Mouse (Mus musculus) intestine, embryonic 16.5 days (tissue): ENCODE results near the gene Gpr135. TPM values are rescaled to one million over a fixed set of nuclear protein-coding genes. Genes with fewer than 3 reads are reported as not detected.

Experiments
- ATAC-seq: fragments of 200-750 bp; cut with Nextera tagmentation; 2 replicates; pipeline ENCODE4 v1.8.0; 2017; ENCODE audit warnings: moderate TSS enrichment, moderate library complexity
- H3K27ac ChIP-seq: fragments of 300-500 bp; sonication (generic); 2 replicates; pipeline ENCODE4 v1.5.1; 2014; ENCODE audit warnings: mild to moderate bottlenecking, low read length
- H3K27me3 ChIP-seq: fragments of 300-500 bp; sonication (generic); replicated peaks from 2 replicates; pipeline ENCODE4 v1.6.1; 2014; ENCODE audit warnings: low read length, control low read depth, mixed read lengths; ENCODE audit not compliant: control insufficient read depth, insufficient read depth
- H3K36me3 ChIP-seq: fragments of 300-500 bp; sonication (generic); 2 replicates; pipeline ENCODE4 v1.6.1; 2014; ENCODE audit warnings: low read length, control low read depth; ENCODE audit not compliant: control insufficient read depth, insufficient read depth
- H3K4me1 ChIP-seq: fragments of 300-500 bp; sonication (generic); 2 replicates; pipeline ENCODE4 v1.6.1; 2014; ENCODE audit warnings: low read length, control low read depth, mixed read lengths; ENCODE audit not compliant: control insufficient read depth, insufficient read depth
- H3K4me2 ChIP-seq: fragments of 300-500 bp; sonication (generic); 2 replicates; pipeline ENCODE4 v1.6.1; 2014; ENCODE audit warnings: low read depth, low read length, control low read depth
- H3K4me3 ChIP-seq: fragments of 300-500 bp; sonication (generic); 2 replicates; pipeline ENCODE4 v1.5.1; 2014; ENCODE audit warnings: mild to moderate bottlenecking, low read length
- H3K9ac ChIP-seq: fragments of 300-500 bp; sonication (generic); 2 replicates; pipeline ENCODE4 v1.6.1; 2014; ENCODE audit warnings: low read depth, low read length
- H3K9me3 ChIP-seq: fragments of 300-500 bp; sonication (generic); 2 replicates; pipeline ENCODE4 v1.6.1; 2016; ENCODE audit warnings: low read length, control low read depth; ENCODE audit not compliant: control insufficient read depth
- WGBS: fragments of 180-500 bp; shearing (Covaris S2); extraction: QIAGEN DNeasy Blood & Tissue Kit; methylation state at CpG from one replicate; pipeline ENCODE4 v1.1.7; 2014; 5-methylcytosine and 5-hydroxymethylcytosine counted together
- polyA plus RNA-seq: library from polyadenylated mRNA; unstranded; fragments of >200 nt; fragmentation: Nextera tagmentation; extraction: Ambion mirVana; gene quantifications from 2 replicates; pipeline ENCODE4 v1.2.1, GENCODE M21; 2015

The Gpr135 gene
- polyA plus RNA-seq: 0.36 and 0.38 TPM in 2 replicates

DNA sequence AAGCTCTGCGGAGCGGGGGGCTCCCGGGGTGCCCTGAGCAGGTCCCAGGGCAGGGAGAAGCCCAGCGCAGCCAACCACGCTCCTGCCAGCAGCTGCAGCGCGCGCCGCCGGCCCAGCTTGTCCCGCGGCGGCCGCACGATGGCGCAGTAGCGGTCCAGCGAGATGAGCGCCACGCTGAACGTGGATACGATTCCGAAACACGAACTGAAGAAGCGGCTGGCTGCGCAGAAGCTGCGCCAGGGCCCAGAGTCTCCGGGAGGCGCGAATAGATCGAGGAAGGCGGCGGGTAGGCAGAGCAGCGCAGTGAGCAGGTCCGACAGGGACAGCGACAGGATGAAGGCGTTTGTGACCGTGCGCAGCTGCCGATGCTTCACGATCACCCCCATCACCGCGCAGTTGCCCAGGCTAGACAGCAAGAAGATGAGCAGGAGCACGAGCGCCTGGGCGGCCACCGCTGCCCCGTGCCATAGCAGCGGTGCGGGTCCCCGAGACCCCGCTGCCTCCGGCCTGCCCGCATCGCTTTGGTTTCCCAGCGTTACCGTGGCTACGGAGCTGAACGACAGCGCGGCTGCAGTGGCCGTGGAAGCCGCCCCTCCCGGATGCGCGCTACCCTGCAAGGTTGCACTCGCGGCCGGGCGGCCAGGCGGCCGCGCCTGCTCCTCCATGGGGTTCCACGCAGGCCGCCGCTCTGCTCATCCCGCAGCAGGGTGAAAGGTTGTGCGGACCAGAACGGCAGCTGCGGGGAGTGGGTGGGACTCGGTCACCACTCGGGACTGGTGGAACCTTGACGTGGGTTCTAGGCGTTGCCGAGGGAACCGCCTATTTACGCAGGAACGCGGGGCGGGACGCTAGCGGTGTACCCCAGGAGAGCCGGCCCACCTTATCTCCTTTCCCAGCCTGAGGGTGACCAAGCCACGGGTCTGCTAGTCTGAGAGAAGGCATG, at the start of gene Gpr135:
Gene Gpr135 (minus strand): TSS at position 799 of the 943 bp plus-strand sequence.
- under 1% methylated on average over 94 of the region's 94 CpGs for WGBS
- ATAC-seq: peak; percentile 91
- H3K4me2 ChIP-seq: peak within 1 kb of the TSS; percentile 100
- no peak within 1 kb of the TSS for H3K27ac ChIP-seq
- peaks cover 12% of the 10 kb centered on the region; the same call in 1 of the 2 replicates for H3K27me3 ChIP-seq
- H3K9me3 ChIP-seq: peaks cover 2% of the 10 kb centered on the region; the same call in 1 of the 2 replicates
- H3K4me3 ChIP-seq: peak within 1 kb of the TSS; percentile 72
- H3K4me1 ChIP-seq: peaks cover 12% of the 10 kb centered on the region
- H3K9ac ChIP-seq: peak within 1 kb of the TSS; percentile 71
- H3K36me3 ChIP-seq: no peaks in the 10 kb centered on the region

GRCm38 (mm10) chr12:72115686-72116345, 44.9 kb upstream of the Gpr135 start:
- Histone ChIP-seq H3K27ac (no peak overlapping the region), H3K4me2 (no peak overlapping the region), H3K9me3 (no peaks in the 10 kb centered on the region), H3K4me1 (no peaks in the 10 kb centered on the region), H3K27me3 (no peaks in the 10 kb centered on the region), H3K9ac (no peak overlapping the region), H3K36me3 (no peaks in the 10 kb centered on the region), H3K4me3 (no peak overlapping the region)
- WGBS: 69% methylated on average over 21 of the region's 23 CpGs
- ATAC-seq: no peak

- Histone ChIP-seq H3K9me3 (no peaks in the 10 kb centered on the region), H3K27me3 (no peaks in the 10 kb centered on the region), H3K36me3 (no peaks in the 10 kb centered on the region), H3K9ac (no peak overlapping the region), H3K27ac (no peak overlapping the region), H3K4me2 (no peak overlapping the region), H3K4me1 (no peaks in the 10 kb centered on the region), H3K4me3 (no peak overlapping the region)
- 77% methylated on average over 6 of the region's 6 CpGs for WGBS
- ATAC-seq: no peak
Observed at GRCm38 (mm10) chr12:72115126-72115525, 44.2 kb upstream of the Gpr135 start.

DNA sequence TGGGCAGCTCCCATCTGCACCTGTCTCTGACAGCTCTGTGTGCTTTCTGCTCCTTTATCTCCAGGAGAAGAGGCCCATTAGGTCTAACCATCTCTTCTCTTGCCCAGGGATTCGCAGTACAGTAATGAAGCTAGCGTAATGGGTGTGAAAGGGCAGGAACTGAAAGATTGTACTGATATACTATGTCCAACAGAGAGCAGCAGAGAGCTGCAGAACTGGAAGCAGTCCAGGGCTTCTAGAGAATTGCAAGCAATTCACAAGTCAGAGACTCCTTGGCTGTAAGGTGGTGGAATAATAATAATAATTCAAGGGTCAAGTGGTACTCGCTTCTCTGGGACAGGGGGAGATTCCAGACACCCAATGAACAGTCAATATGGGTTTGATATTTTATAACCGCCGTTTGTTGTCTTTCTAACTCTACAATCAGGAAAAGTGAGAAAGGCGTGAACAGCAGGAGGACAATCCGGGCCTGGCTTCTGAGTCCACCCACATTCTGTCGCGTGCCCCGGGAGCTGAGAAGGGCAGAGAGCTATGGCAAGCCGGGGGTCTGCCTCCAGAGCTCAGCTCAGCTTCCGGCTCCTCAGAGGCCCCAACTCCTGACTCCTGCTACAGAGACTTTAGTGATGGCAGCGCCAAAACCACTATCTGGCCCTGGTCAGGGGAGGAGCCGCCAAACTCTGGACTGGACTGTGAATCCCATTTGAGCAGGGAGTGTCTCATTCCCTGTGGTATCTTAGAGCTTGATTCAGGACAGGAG, 33.8 kb upstream of the Gpr135 start:
- H3K9ac ChIP-seq: no peak overlapping the region
- H3K4me2 ChIP-seq: no peak overlapping the region
- WGBS: 33% methylated on average over 14 of the region's 14 CpGs
- no peak overlapping the region for H3K27ac ChIP-seq
- H3K4me3 ChIP-seq: no peak overlapping the region
- no peaks in the 10 kb centered on the region for H3K27me3 ChIP-seq
- H3K4me1 ChIP-seq: no peaks in the 10 kb centered on the region
- H3K36me3 ChIP-seq: peaks cover 4% of the 10 kb centered on the region; the same call in 1 of the 2 replicates
- peak; percentile 72 for ATAC-seq
- H3K9me3 ChIP-seq: no peaks in the 10 kb centered on the region

DNA sequence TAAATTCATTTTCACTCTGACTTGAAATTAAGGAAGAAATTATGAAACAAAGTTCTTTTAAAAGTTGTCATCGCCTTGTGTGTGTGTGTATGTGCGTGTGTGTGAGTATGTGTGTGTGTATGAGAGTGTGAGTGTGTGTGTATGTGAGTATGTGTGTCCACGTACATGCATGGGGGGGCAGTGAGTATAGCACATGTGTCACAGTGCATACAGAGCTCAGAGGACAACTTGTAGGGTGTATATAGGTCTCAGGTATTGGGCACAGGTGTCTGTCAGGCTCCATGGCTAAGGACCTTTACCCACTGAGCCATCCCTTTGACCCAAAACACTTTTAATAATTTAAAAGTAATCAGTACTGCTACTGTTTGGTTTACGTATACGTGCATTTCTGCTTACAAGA, 33.1 kb upstream of the Gpr135 start:
- Histone ChIP-seq H3K4me2 (no peak overlapping the region), H3K27ac (no peak overlapping the region), H3K4me1 (no peaks in the 10 kb centered on the region), H3K9ac (no peak overlapping the region), H3K27me3 (no peaks in the 10 kb centered on the region), H3K9me3 (no peaks in the 10 kb centered on the region), H3K4me3 (no peak overlapping the region), H3K36me3 (peaks cover 4% of the 10 kb centered on the region; the same call in 1 of the 2 replicates)
- WGBS: 87% methylated on average over 5 of the region's 5 CpGs
- no peak for ATAC-seq

DNA sequence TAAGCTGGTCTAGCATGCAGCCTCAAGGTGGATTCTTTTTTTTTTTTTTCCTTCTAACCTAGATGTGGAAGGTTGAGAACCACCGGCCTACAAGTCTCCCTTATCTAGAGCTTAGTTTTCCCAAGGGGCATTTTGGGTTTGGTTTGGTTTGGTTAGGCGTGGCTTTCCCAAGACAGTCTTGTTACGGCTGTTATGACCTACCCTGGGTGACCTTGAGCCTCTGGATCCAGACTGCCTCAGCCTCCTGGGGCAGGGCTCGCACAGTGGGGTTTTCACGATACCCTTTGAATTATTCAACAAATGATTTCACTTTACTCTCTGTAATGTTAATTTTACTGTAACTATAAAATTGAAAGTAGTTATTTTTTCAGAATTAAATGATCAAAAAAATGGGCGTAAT, 31.9 kb upstream of the Gpr135 start:
- 77% methylated on average over 6 of the region's 6 CpGs for WGBS
- Histone ChIP-seq H3K9ac (no peak overlapping the region), H3K4me3 (no peak overlapping the region), H3K36me3 (peaks cover 4% of the 10 kb centered on the region; the same call in 1 of the 2 replicates), H3K9me3 (no peaks in the 10 kb centered on the region), H3K27me3 (no peaks in the 10 kb centered on the region), H3K4me1 (no peaks in the 10 kb centered on the region), H3K4me2 (no peak overlapping the region), H3K27ac (no peak overlapping the region)
- no peak for ATAC-seq

GRCm38 (mm10) chr12:72096966-72097365, 26.0 kb upstream of the Gpr135 start:
- Histone ChIP-seq H3K9ac (no peak overlapping the region), H3K27ac (no peak overlapping the region), H3K4me2 (no peak overlapping the region), H3K4me1 (no peaks in the 10 kb centered on the region), H3K27me3 (no peaks in the 10 kb centered on the region), H3K4me3 (no peak overlapping the region), H3K36me3 (peaks cover 15% of the 10 kb centered on the region; the same call in 1 of the 2 replicates), H3K9me3 (no peaks in the 10 kb centered on the region)
- no peak for ATAC-seq
- WGBS: 96% methylated on average over 8 of the region's 8 CpGs

- Histone ChIP-seq H3K27ac (no peak overlapping the region), H3K9ac (no peak overlapping the region), H3K4me3 (no peak overlapping the region), H3K4me1 (no peaks in the 10 kb centered on the region), H3K4me2 (no peak overlapping the region), H3K36me3 (no peaks in the 10 kb centered on the region), H3K27me3 (no peaks in the 10 kb centered on the region), H3K9me3 (no peaks in the 10 kb centered on the region)
- 84% methylated on average over 4 of the region's 4 CpGs for WGBS
- no peak for ATAC-seq
Observed at GRCm38 (mm10) chr12:72089802-72090201, 18.9 kb upstream of the Gpr135 start.
